Mouse (Mus musculus) neural tube, postnatal 0 days (tissue): ENCODE results near the gene Ly86. TPM values are rescaled to one million over a fixed set of nuclear protein-coding genes. Genes with fewer than 3 reads are reported as not detected.

Experiments
- polyA plus RNA-seq: library from polyadenylated mRNA; unstranded; fragments of >200 nt; fragmentation: Nextera tagmentation; extraction: Ambion mirVana; gene quantifications from 2 replicates; pipeline ENCODE4 v1.2.1, GENCODE M21; 2015

Gene Ly86
- polyA plus RNA-seq = 15.5 and 17.6 TPM in 2 replicates

GRCm38 (mm10) chr13:37344909-37345772, at the start of gene Ly86:
TSS of gene Ly86 (plus strand) at chr13:37345208.

